Mouse (Mus musculus): Measurements from ENCODE around the gene Sec24d. TPM values are rescaled to one million over a fixed set of nuclear protein-coding genes. Genes with fewer than 3 reads are reported as not detected.

Sec24d gene
- polyA plus RNA-seq, 1 experiment from 2014 or later: 21.7 TPM

GRCm38 (mm10) chr3:123337853-123338252, 70.6 kb downstream of the Sec24d start:
- H3K4me1 ChIP-seq (replicated peaks): 0 out of 2 replicates have a peak, but pooled peaks cover 5% of the 10 kb centered on the region
- no peak overlapping the region for H3K9ac ChIP-seq
- H3K9me3 ChIP-seq (replicated peaks): no peaks in the 10 kb centered on the region
- 71% methylated on average over 6 of the region's 6 CpGs for WGBS (ENCODE audit: insufficient replicate concordance)
- H3K4me3 ChIP-seq (replicated peaks): no peak overlapping the region
- no peak for ATAC-seq (ENCODE audit: insufficient read depth)
- 0 out of 2 replicates have a peak, but pooled peaks cover 9% of the 10 kb centered on the region for H3K36me3 ChIP-seq (replicated peaks)
- H3K27me3 ChIP-seq: no peaks in the 10 kb centered on the region
- H3K27ac ChIP-seq (replicated peaks): no peak overlapping the region
- H3K4me2 ChIP-seq: no peak overlapping the region

- H3K27ac ChIP-seq (replicated peaks): no peak overlapping the region
- H3K36me3 ChIP-seq (replicated peaks): 0 out of 2 replicates have a peak, but pooled peaks cover 11% of the 10 kb centered on the region
- no peaks in the 10 kb centered on the region for H3K27me3 ChIP-seq
- H3K9me3 ChIP-seq (replicated peaks): no peaks in the 10 kb centered on the region
- no peak overlapping the region for H3K4me3 ChIP-seq (replicated peaks)
- WGBS (ENCODE audit: insufficient replicate concordance): 53% methylated on average over 12 of the region's 12 CpGs
- no peak for ATAC-seq (ENCODE audit: insufficient read depth)
- no peak overlapping the region for H3K4me2 ChIP-seq
- H3K9ac ChIP-seq: no peak overlapping the region
- 0 out of 2 replicates have a peak, but pooled peaks cover 5% of the 10 kb centered on the region for H3K4me1 ChIP-seq (replicated peaks)
These were observed 71.5 kb downstream of the Sec24d start for GRCm38 (mm10) chr3:123338666-123339195.

GRCm38 (mm10) chr3:123341049-123341448, 73.8 kb downstream of the Sec24d start:
- H3K4me2 ChIP-seq: no peak overlapping the region
- peaks cover 19% of the 10 kb centered on the region; the same call in 1 of the 2 replicates for H3K36me3 ChIP-seq (replicated peaks)
- ATAC-seq (ENCODE audit: insufficient read depth): no peak

GRCm38 (mm10) chr3:123343690-123344089, 76.4 kb downstream of the Sec24d start:
- Histone ChIP-seq H3K4me3 (replicated peaks) (no peak overlapping the region), H3K4me2 (no peak overlapping the region), H3K36me3 (replicated peaks) (peaks cover 21% of the 10 kb centered on the region; the same call in 1 of the 2 replicates), H3K27me3 (no peaks in the 10 kb centered on the region), H3K27ac (replicated peaks) (no peak overlapping the region), H3K4me1 (replicated peaks) (no peaks in the 10 kb centered on the region), H3K9ac (no peak overlapping the region), H3K9me3 (replicated peaks) (no peaks in the 10 kb centered on the region)
- WGBS (ENCODE audit: insufficient replicate concordance): 56% methylated on average over 6 of the region's 6 CpGs
- ATAC-seq (ENCODE audit: insufficient read depth): no peak

More at GRCm38 (mm10) chr3:123341049-123341448, 73.8 kb downstream of the Sec24d start:
- Histone ChIP-seq H3K4me1 (replicated peaks) (no peaks in the 10 kb centered on the region), H3K4me3 (replicated peaks) (no peak overlapping the region), H3K27me3 (no peaks in the 10 kb centered on the region), H3K9ac (no peak overlapping the region), H3K9me3 (replicated peaks) (no peaks in the 10 kb centered on the region), H3K27ac (replicated peaks) (no peak overlapping the region)
- WGBS (ENCODE audit: insufficient replicate concordance): 63% methylated on average over 2 of the region's 2 CpGs

- 68% methylated on average over 12 of the region's 12 CpGs for WGBS (ENCODE audit: insufficient replicate concordance)
- Histone ChIP-seq H3K4me3 (replicated peaks) (no peak overlapping the region), H3K9me3 (replicated peaks) (no peaks in the 10 kb centered on the region), H3K36me3 (replicated peaks) (peaks cover 18% of the 10 kb centered on the region; the same call in 1 of the 2 replicates), H3K9ac (no peak overlapping the region), H3K27me3 (no peaks in the 10 kb centered on the region), H3K4me2 (no peak overlapping the region), H3K27ac (replicated peaks) (no peak overlapping the region), H3K4me1 (replicated peaks) (no peaks in the 10 kb centered on the region)
- ATAC-seq (ENCODE audit: insufficient read depth): no peak
These were observed 81.0 kb downstream of the Sec24d start for GRCm38 (mm10) chr3:123348080-123348802.

- H3K9ac ChIP-seq: no peak overlapping the region
- H3K36me3 ChIP-seq (replicated peaks): peaks cover 25% of the 10 kb centered on the region
- H3K27me3 ChIP-seq: no peaks in the 10 kb centered on the region
- 47% methylated on average over 8 of the region's 8 CpGs for WGBS (ENCODE audit: insufficient replicate concordance)
- no peak overlapping the region for H3K27ac ChIP-seq (replicated peaks)
- no peak overlapping the region for H3K4me2 ChIP-seq
- ATAC-seq (ENCODE audit: insufficient read depth): no peak
- H3K9me3 ChIP-seq (replicated peaks): no peaks in the 10 kb centered on the region
- H3K4me1 ChIP-seq (replicated peaks): no peaks in the 10 kb centered on the region
- H3K4me3 ChIP-seq (replicated peaks): no peak overlapping the region
These were observed 83.3 kb downstream of the Sec24d start for GRCm38 (mm10) chr3:123350602-123351001.

- no peak for ATAC-seq (ENCODE audit: insufficient read depth)
- no peak overlapping the region for H3K4me3 ChIP-seq (replicated peaks)
- no peaks in the 10 kb centered on the region for H3K9me3 ChIP-seq (replicated peaks)
- no peaks in the 10 kb centered on the region for H3K4me1 ChIP-seq (replicated peaks)
- no peaks in the 10 kb centered on the region for H3K27me3 ChIP-seq
- H3K9ac ChIP-seq: no peak overlapping the region
- 37% methylated on average over 2 of the region's 2 CpGs for WGBS (ENCODE audit: insufficient replicate concordance)
- H3K36me3 ChIP-seq (replicated peaks): peaks cover 24% of the 10 kb centered on the region
- H3K4me2 ChIP-seq: no peak overlapping the region
- no peak overlapping the region for H3K27ac ChIP-seq (replicated peaks)
These were observed 84.3 kb downstream of the Sec24d start for GRCm38 (mm10) chr3:123351519-123351918.

- Histone ChIP-seq H3K27me3 (no peaks in the 10 kb centered on the region), H3K4me1 (replicated peaks) (no peaks in the 10 kb centered on the region), H3K36me3 (replicated peaks) (peaks cover 31% of the 10 kb centered on the region), H3K9ac (no peak overlapping the region), H3K4me3 (replicated peaks) (no peak overlapping the region), H3K4me2 (no peak overlapping the region), H3K9me3 (replicated peaks) (no peaks in the 10 kb centered on the region), H3K27ac (replicated peaks) (no peak overlapping the region)
- ATAC-seq (ENCODE audit: insufficient read depth): no peak
- WGBS (ENCODE audit: insufficient replicate concordance): 49% methylated on average over 6 of the region's 6 CpGs
These were observed 85.9 kb downstream of the Sec24d start for GRCm38 (mm10) chr3:123353183-123353582.

GRCm38 (mm10) chr3:123353661-123354060, 86.4 kb downstream of the Sec24d start:
- H3K27ac ChIP-seq (replicated peaks): no peak overlapping the region
- H3K4me1 ChIP-seq (replicated peaks): no peaks in the 10 kb centered on the region
- ATAC-seq (ENCODE audit: insufficient read depth): no peak
- no peaks in the 10 kb centered on the region for H3K27me3 ChIP-seq
- H3K4me3 ChIP-seq (replicated peaks): no peak overlapping the region
- H3K4me2 ChIP-seq: no peak overlapping the region
- WGBS (ENCODE audit: insufficient replicate concordance): 78% methylated on average over 12 of the region's 12 CpGs
- peaks cover 35% of the 10 kb centered on the region for H3K36me3 ChIP-seq (replicated peaks)
- no peaks in the 10 kb centered on the region for H3K9me3 ChIP-seq (replicated peaks)
- H3K9ac ChIP-seq: no peak overlapping the region

- Histone ChIP-seq H3K4me3 (replicated peaks) (no peak overlapping the region), H3K9me3 (replicated peaks) (no peaks in the 10 kb centered on the region), H3K9ac (no peak overlapping the region), H3K4me2 (no peak overlapping the region), H3K27ac (replicated peaks) (no peak overlapping the region), H3K36me3 (replicated peaks) (peaks cover 43% of the 10 kb centered on the region), H3K4me1 (replicated peaks) (no peaks in the 10 kb centered on the region), H3K27me3 (no peaks in the 10 kb centered on the region)
- 74% methylated on average over 9 of the region's 9 CpGs for WGBS (ENCODE audit: insufficient replicate concordance)
- no peak for ATAC-seq (ENCODE audit: insufficient read depth)
These were observed 87.1 kb downstream of the Sec24d start for GRCm38 (mm10) chr3:123354388-123354787.

- no peak for ATAC-seq (ENCODE audit: insufficient read depth)
- 43% methylated on average over 4 of the region's 4 CpGs for WGBS (ENCODE audit: insufficient replicate concordance)
- H3K36me3 ChIP-seq (replicated peaks): peaks cover 47% of the 10 kb centered on the region
- no peak overlapping the region for H3K27ac ChIP-seq (replicated peaks)
- H3K4me3 ChIP-seq (replicated peaks): no peak overlapping the region
- no peaks in the 10 kb centered on the region for H3K27me3 ChIP-seq
- no peaks in the 10 kb centered on the region for H3K9me3 ChIP-seq (replicated peaks)
- H3K4me2 ChIP-seq: no peak overlapping the region
- H3K4me1 ChIP-seq (replicated peaks): no peaks in the 10 kb centered on the region
- H3K9ac ChIP-seq: no peak overlapping the region
These were observed 89.2 kb downstream of the Sec24d start for GRCm38 (mm10) chr3:123356377-123356991.

Data from liver, embryonic 15.5 days (tissue).